Mouse (Mus musculus) ovary, adult 10 weeks (tissue): ENCODE measurements around the gene Gm49396. TPM values are rescaled to one million over a fixed set of nuclear protein-coding genes. Genes with fewer than 3 reads are reported as not detected.

ENCODE experiments used
- polyA plus RNA-seq: library from polyadenylated mRNA; stranded (reverse); fragments of 350-450 nt; fragmentation: Illumina TruSeq; extraction: RNeasy Lipid Tissue Mini Kit (QIAGEN cat#74804); gene quantifications from one replicate; pipeline ENCODE4 v1.2.3, GENCODE M21; 2014

Gm49396 gene
- 1.1 TPM for polyA plus RNA-seq

GRCm38 (mm10) chr7:30563117-30563905 is at the start of gene Gm49396, which contains the start of the genes U2af1l4 and Psenen:
TSS of gene Gm49396 (plus strand) at chr7:30563344.
TSS of gene U2af1l4 (plus strand) at chr7:30563301.
TSS of gene Psenen (minus strand) at chr7:30563627.

DNA sequence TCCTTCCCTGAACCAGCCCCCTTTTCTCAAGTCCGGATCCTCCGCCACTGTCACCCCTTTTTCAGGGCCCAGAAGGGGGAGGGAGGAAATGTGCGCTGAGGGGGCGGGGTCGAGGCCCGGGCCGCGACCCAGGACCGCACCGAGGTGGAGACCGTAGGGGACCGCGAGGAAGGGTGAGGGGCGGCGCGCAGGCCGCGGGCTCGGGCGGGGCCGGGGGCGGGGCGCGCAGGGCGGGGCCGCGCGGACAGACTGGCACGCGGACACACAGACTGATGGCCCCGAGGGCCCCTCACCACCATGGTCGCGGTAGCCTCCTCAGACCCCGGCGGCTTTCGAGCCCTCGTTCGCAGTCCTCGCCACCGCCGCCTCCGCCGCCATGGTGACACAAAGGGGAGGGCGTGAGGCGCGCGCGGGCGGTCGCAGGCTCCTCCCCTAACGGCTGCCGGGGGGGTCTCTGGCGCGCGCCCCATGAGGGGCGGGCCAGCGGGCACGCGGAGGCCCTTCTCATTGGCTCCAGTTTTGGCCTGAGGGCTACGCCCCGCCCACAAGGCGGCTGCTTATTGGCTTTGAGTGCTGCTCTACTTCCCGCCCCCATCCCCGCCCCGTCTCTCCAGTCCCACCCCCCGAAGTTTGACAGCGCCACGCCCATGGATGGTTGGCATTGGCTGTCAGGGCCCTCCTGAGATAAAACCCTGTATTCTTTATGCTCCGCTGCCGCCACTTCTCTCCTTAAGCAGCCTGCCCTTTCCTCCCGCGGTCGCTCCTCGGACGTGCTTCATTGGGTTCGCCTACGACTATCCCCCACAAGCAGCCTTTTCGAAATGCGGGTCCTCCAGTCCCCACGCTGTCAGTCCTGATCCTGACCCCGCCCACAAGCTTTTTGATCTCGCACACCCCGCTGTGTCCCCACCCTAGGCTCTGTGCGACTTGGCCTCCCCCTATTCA is 28.2 kb upstream of the Gm49396 start, which contains the start of gene Arhgap33:
Arhgap33 (minus strand) TSS at position 428 of the 945 bp plus-strand sequence.

DNA sequence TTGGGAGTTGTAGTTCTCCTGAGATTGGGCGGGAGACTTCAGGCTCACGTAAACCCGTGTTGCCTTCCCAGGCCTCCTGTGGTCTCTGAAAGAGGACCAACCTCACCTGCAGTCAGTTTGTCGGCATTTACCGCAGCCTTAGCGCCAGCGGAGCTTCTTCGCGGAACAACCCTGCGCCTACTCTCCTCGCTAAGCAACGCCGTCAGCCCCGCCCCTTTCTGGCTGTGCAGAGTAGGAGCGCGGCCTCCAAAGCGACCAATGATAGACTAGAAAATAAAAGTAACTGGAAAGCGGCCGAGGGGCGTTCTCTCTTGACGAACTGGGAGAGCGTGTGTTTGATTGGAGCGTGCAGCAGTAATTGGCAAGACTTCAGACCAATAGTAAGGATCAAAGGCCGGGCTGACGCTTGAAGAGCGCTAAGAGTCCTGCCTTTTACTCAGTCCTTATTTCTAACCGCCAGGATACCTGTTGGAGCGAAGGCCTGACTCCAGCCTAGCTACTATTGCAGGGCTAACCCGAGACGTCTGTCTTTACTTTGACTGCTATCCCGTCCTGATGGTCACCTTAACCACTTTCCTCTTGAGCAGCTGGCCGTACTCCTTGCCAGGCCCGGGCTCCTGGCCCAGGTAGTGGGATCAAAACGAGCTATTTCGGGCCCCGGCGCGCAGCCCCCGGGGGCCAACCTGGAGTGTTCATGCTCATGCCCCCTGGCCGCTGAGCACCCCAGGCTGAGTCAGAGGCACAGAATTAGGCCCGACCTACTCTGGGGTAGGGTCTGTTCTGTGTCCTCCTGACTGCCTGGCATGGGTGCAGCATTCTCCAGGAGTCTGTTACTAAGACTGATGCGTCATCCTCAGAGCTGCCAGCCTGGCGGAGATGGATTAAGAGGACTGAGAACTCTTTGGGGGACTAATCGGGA is 10.8 kb upstream of the Gm49396 start, which contains the start of the genes Hspb6 and Proser3:
Hspb6 (plus strand) TSS at position 77 of the 919 bp plus-strand sequence.
Proser3 (minus strand) TSS at position 198 of the 919 bp plus-strand sequence.

GRCm38 (mm10) chr7:30559443-30559954 is 3.6 kb upstream of the Gm49396 start, which contains the start of gene Lin37:
TSS of gene Lin37 (minus strand) at chr7:30559838.

DNA sequence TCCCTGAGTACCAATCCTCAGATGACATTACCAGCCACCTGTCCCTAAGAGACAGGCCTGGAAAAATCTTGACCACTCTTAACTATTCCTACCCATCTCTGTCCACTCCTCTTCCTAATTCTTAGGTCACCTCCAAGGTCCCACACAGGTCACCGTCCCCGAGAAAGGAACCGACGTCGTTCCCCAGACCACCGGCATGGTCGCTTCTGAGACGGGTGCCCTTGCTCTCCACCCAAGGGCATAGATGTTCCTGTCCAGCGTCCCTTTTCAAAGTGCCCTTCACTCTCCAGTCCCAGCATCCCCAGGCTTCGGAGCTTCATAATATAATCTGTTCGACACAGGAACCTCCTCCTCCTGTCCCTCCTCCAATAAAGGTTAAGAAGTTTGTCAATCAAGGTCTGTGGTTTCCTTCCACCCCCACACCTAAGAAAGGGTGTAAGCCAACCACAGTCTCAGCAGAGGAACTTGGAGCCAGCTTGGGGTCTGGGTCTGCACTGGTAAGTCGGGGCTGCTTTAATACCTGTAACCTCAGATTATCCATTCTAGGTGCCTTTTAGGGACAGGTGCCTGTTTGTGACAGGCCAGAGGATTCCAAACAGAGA is 1.9 kb downstream of the Gm49396 start, which contains the start of gene Igflr1:
Igflr1 (plus strand) TSS at position 458 of the 602 bp plus-strand sequence.

DNA sequence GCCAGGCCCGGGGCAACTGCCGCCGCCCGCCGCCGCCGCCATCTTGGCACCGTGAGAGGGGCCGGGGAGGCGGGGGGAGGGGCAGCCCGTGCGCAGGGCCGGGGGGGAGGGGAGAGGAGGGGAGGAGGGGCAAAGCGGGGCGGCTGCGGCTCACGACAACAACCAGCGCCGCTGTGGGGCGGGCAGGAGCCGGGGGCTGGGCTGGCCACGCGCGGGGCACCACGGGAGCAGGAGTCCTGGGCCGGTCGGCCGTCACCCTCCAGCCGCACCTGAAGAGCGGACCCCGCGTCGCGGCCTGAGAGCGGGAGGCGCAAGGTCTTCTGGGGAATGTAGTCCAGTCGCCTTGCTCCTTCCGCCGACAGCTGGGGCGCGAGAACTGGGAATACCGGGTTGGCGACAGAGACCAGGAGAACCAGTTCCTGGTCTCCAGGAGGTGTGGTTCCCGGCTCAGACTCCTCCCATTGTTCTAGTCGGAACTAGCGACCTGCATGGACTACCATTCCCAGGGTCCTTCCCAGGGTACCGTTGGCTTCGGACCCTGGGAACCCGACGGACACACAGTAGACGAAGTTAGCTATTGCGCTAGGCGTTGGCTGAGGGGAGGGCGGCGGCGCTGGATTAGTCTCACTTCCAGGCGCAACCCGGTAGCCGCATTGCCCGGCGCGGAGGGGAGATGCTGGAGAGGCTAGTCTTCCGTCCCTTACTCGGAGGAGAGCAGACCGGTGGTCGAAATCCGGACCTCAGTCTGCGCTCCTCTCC is 25.7 kb downstream of the Gm49396 start, which contains the start of gene Kmt2b:
Kmt2b (minus strand) TSS at position 51 of the 759 bp plus-strand sequence.

DNA sequence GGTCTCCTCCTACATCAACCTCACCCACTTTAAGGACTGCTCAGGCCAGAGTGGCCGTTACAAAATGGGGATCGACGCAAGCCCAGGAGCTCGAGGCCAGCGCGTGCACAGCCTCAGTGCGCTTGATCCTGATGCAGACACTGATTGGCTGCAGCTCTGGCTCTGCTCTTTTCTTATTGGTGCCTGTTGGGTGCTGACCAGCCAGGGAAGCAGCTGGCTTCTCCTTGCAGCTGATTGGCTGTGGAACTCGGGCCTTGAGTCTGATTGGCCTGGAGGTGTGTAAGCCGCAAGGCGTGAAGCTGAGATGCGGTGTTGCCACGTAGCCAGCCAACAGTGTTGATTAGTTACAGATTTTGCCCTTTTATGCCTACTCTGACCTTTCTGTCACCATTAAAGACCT is 35.6 kb downstream of the Gm49396 start, which contains the start of gene Zbtb32:
Zbtb32 (minus strand) TSS at position 124 of the 400 bp plus-strand sequence.

GRCm38 (mm10) chr7:30612654-30613402 is 49.7 kb downstream of the Gm49396 start, which contains the start of gene Upk1a:
TSS of gene Upk1a (minus strand) at chr7:30612847.

Other genes starting within 250 kb of the Gm49396 start
- 1.7 TPM for gene Syne4, start 248.5 kb upstream of the Gm49396 start, polyA plus RNA-seq
- gene E130208F15Rik, start 241.6 kb upstream of the Gm49396 start, polyA plus RNA-seq = 0.51 TPM
- gene Sdhaf1, start 239.4 kb upstream of the Gm49396 start, polyA plus RNA-seq = 1.3 TPM
- 0.40 TPM for gene Lrfn3, start 200.6 kb upstream of the Gm49396 start, polyA plus RNA-seq
- gene Tyrobp, start 149.6 kb upstream of the Gm49396 start, polyA plus RNA-seq = 5.6 TPM
- gene Hcst, start 143.5 kb upstream of the Gm49396 start, polyA plus RNA-seq = not detected
- gene Nfkbid, start 141.6 kb upstream of the Gm49396 start, polyA plus RNA-seq = 0.23 TPM
- 0.63 TPM for gene Aplp1, start 117.8 kb upstream of the Gm49396 start, polyA plus RNA-seq
- not detected for gene Kirrel2, start 105.7 kb upstream of the Gm49396 start, polyA plus RNA-seq
- gene Nphs1, start 105.0 kb upstream of the Gm49396 start, polyA plus RNA-seq = not detected
- gene Prodh2, start 69.7 kb upstream of the Gm49396 start, polyA plus RNA-seq = not detected
- gene Arhgap33, start 28.3 kb upstream of the Gm49396 start, polyA plus RNA-seq = 0.23 TPM
- gene Hspb6, start 11.2 kb upstream of the Gm49396 start, polyA plus RNA-seq = 22.5 TPM
- 2.0 TPM for gene Proser3, start 11.0 kb upstream of the Gm49396 start, polyA plus RNA-seq
- gene Lin37, start 3.5 kb upstream of the Gm49396 start, polyA plus RNA-seq = 5.0 TPM
- 8.5 TPM for gene U2af1l4, start within 50 bp of the Gm49396 start, polyA plus RNA-seq
- 24.5 TPM for gene Psenen, start 283 bp downstream of the Gm49396 start, polyA plus RNA-seq
- not detected for gene Igflr1, start 2.1 kb downstream of the Gm49396 start, polyA plus RNA-seq
- 4.7 TPM for gene Kmt2b, start 25.4 kb downstream of the Gm49396 start, polyA plus RNA-seq
- gene Zbtb32, start 35.6 kb downstream of the Gm49396 start, polyA plus RNA-seq = not detected
- gene Upk1a, start 49.5 kb downstream of the Gm49396 start, polyA plus RNA-seq = 0.34 TPM
- 586 TPM for gene Cox6b1, start 62.8 kb downstream of the Gm49396 start, polyA plus RNA-seq
- gene Etv2, start 72.5 kb downstream of the Gm49396 start, polyA plus RNA-seq = not detected
- not detected for gene Rbm42, start 87.0 kb downstream of the Gm49396 start, polyA plus RNA-seq
- gene Haus5, start 101.7 kb downstream of the Gm49396 start, polyA plus RNA-seq = 1.1 TPM
- not detected for gene Pmis2, start 108.3 kb downstream of the Gm49396 start, polyA plus RNA-seq
- not detected for gene 2200002J24Rik, start 135.6 kb downstream of the Gm49396 start, polyA plus RNA-seq
- gene Atp4a, start 148.9 kb downstream of the Gm49396 start, polyA plus RNA-seq = not detected
- 12.8 TPM for gene Tmem147, start 166.2 kb downstream of the Gm49396 start, polyA plus RNA-seq
- not detected for gene Gapdhs, start 180.3 kb downstream of the Gm49396 start, polyA plus RNA-seq
- gene Sbsn, start 188.1 kb downstream of the Gm49396 start, polyA plus RNA-seq = 1.2 TPM
- 16.0 TPM for gene Dmkn, start 200.4 kb downstream of the Gm49396 start, polyA plus RNA-seq
- gene Krtdap, start 224.6 kb downstream of the Gm49396 start, polyA plus RNA-seq = not detected